Mouse (Mus musculus): ENCODE measurements around the gene Nkapd1.

GRCm38 (mm10) chr9:50580370-50580769 is 36.9 kb downstream of the Nkapd1 start:
- TF ChIP-seq POLR2A (IDR thresholded peaks at IDR 0.05; ENCODE audit: low read depth, low read length): no peak
- TF ChIP-seq CTCF (IDR thresholded peaks at IDR 0.05; ENCODE audit: extremely low read depth, insufficient read length, insufficient replicate concordance, low read depth, low read length): no peak

Data from small intestine, adult 2 months (tissue).